Mouse (Mus musculus) thymus, adult 2 months (tissue): ENCODE measurements around the gene Pih1d1. TPM values are rescaled to one million over a fixed set of nuclear protein-coding genes. Genes with fewer than 3 reads are reported as not detected.

Experiments used
- DNase-seq: peaks from one replicate; pipeline ENCODE4 v3.0.0; 2021
- H3K27ac ChIP-seq: fragments of 200-500 bp; 2 replicates; pipeline ENCODE4 v1.5.1; 2012; ENCODE audit warnings: low read length, control low read depth; ENCODE audit not compliant: control insufficient read depth, insufficient read depth
- H3K27me3 ChIP-seq: fragments of 200-500 bp; 2 replicates; pipeline ENCODE4 v1.6.1; 2012; ENCODE audit warnings: mild to moderate bottlenecking, low read length, moderate library complexity, mixed read lengths; ENCODE audit not compliant: control insufficient read depth, insufficient read depth
- H3K36me3 ChIP-seq: fragments of 200-500 bp; 2 replicates; pipeline ENCODE4 v1.6.1; 2012; ENCODE audit warnings: mild to moderate bottlenecking, low read length, moderate library complexity; ENCODE audit not compliant: control insufficient read depth, insufficient read depth
- H3K4me1 ChIP-seq: fragments of 200-500 bp; replicated peaks from 2 replicates; pipeline ENCODE4 v1.6.1; 2012; ENCODE audit warnings: low read length; ENCODE audit not compliant: control insufficient read depth, insufficient read depth
- H3K4me3 ChIP-seq: fragments of 200-500 bp; 2 replicates; pipeline ENCODE4 v1.5.1; 2012; ENCODE audit warnings: mild to moderate bottlenecking, low read length, control low read depth, moderate library complexity; ENCODE audit not compliant: control insufficient read depth, insufficient read depth
- CTCF ChIP-seq: fragments of 200-500 bp; IDR thresholded peaks from 2 replicates; pipeline ENCODE4 v1.5.1; 2012; ENCODE audit warnings: mild to moderate bottlenecking, control low read depth, low read length, moderate library complexity, borderline replicate concordance; ENCODE audit not compliant: control insufficient read depth, poor library complexity, insufficient read depth; ENCODE audit errors: extremely low read depth
- POLR2A ChIP-seq: fragments of 200-500 bp; IDR thresholded peaks from 2 replicates; pipeline ENCODE4 v1.6.1; 2012; ENCODE audit warnings: mild to moderate bottlenecking, low read length, control low read depth, moderate library complexity; ENCODE audit not compliant: control insufficient read depth, poor library complexity, insufficient read depth; ENCODE audit errors: extremely low read depth
- WGBS: fragments of 180-500 bp; shearing (Covaris S2); methylation state at CpG from one replicate; pipeline ENCODE4 v1.1.7; 2018; 5-methylcytosine and 5-hydroxymethylcytosine counted together
- polyA plus RNA-seq: library from polyadenylated mRNA; depleted of rRNA; stranded (reverse); fragments of >200 nt; gene quantifications from 2 replicates; pipeline ENCODE4 v1.2.3, GENCODE M21; 2012

Gene Pih1d1
- polyA plus RNA-seq, 1 experiment: 78.7 TPM

- Histone ChIP-seq H3K4me3 (no peak overlapping the region), H3K4me1 (peaks cover 35% of the 10 kb centered on the region), H3K27ac (no peak overlapping the region), H3K36me3 (peaks cover 24% of the 10 kb centered on the region), H3K27me3 (no peaks in the 10 kb centered on the region)
- no peak for DNase-seq
- WGBS: 83% methylated on average over 15 of the region's 15 CpGs
- TF ChIP-seq CTCF (no peak), POLR2A (no peak)
These were observed 24.2 kb upstream of the Pih1d1 start for GRCm38 (mm10) chr7:45129776-45130512.

GRCm38 (mm10) chr7:45131850-45132249, 22.3 kb upstream of the Pih1d1 start:
- no peak overlapping the region for H3K27ac ChIP-seq
- TF ChIP-seq POLR2A (no peak), CTCF (no peak)
- peaks cover 42% of the 10 kb centered on the region for H3K4me1 ChIP-seq

GRCm38 (mm10) chr7:45133446-45134159, 20.5 kb upstream of the Pih1d1 start:
- 92% methylated on average over 8 of the region's 8 CpGs for WGBS
- no peaks in the 10 kb centered on the region for H3K36me3 ChIP-seq
- no peak for DNase-seq
- no peak overlapping the region for H3K4me3 ChIP-seq
- TF ChIP-seq CTCF: no peak
- no peak for TF ChIP-seq POLR2A
- peaks cover 48% of the 10 kb centered on the region for H3K4me1 ChIP-seq
- H3K27me3 ChIP-seq: no peaks in the 10 kb centered on the region
- H3K27ac ChIP-seq: no peak overlapping the region

More at GRCm38 (mm10) chr7:45131850-45132249, 22.3 kb upstream of the Pih1d1 start:
- no peaks in the 10 kb centered on the region for H3K27me3 ChIP-seq
- H3K4me3 ChIP-seq: no peak overlapping the region
- 98% methylated on average over 11 of the region's 11 CpGs for WGBS
- no peak for DNase-seq
- peaks cover 5% of the 10 kb centered on the region for H3K36me3 ChIP-seq

GRCm38 (mm10) chr7:45134544-45135026, 19.5 kb upstream of the Pih1d1 start:
- no peaks in the 10 kb centered on the region for H3K36me3 ChIP-seq
- H3K4me3 ChIP-seq: no peak overlapping the region
- H3K27me3 ChIP-seq: no peaks in the 10 kb centered on the region
- TF ChIP-seq POLR2A (no peak), CTCF (no peak)
- 33% methylated on average over 12 of the region's 12 CpGs for WGBS
- no peak for DNase-seq
- peaks cover 45% of the 10 kb centered on the region for H3K4me1 ChIP-seq
- H3K27ac ChIP-seq: no peak overlapping the region

GRCm38 (mm10) chr7:45135370-45135769, 18.7 kb upstream of the Pih1d1 start:
- WGBS: 31% methylated on average over 3 of the region's 3 CpGs
- no peaks in the 10 kb centered on the region for H3K36me3 ChIP-seq
- TF ChIP-seq CTCF (no peak), POLR2A (no peak)
- no peaks in the 10 kb centered on the region for H3K27me3 ChIP-seq
- peak overlapping the region; percentile 64 for H3K27ac ChIP-seq
- H3K4me1 ChIP-seq: peaks cover 51% of the 10 kb centered on the region
- H3K4me3 ChIP-seq: peak overlapping the region; percentile 41
- DNase-seq: no peak

GRCm38 (mm10) chr7:45135993-45136567, 18.0 kb upstream of the Pih1d1 start, which contains the start of the genes Gm45713 and Flt3l:
TSS of gene Gm45713 (minus strand) at chr7:45136231.
TSS of gene Flt3l (minus strand) at chr7:45136432.
- peaks cover 51% of the 10 kb centered on the region for H3K4me1 ChIP-seq
- peak; percentile 89 for DNase-seq
- no peaks in the 10 kb centered on the region for H3K36me3 ChIP-seq
- no peaks in the 10 kb centered on the region for H3K27me3 ChIP-seq
- peak within 1 kb of the TSS; percentile 89 for H3K4me3 ChIP-seq
- under 1% methylated on average over 29 of the region's 29 CpGs for WGBS
- TF ChIP-seq POLR2A (0 out of 2 replicates have a peak, but pooled peaks have one; percentile 36), CTCF (peak; percentile 96)
- peak within 1 kb of the TSS; percentile 95 for H3K27ac ChIP-seq
